Mouse (Mus musculus): ENCODE measurements around the gene Btrc.

- TF ChIP-seq CTCF (IDR thresholded peaks at IDR 0.05; ENCODE audit: low read depth) (no peak), EP300 (optimal IDR thresholded peaks at IDR 0.05) (no peak)
Observed at GRCm38 (mm10) chr19:45459931-45460665, 96.6 kb downstream of the Btrc start.
